Mouse (Mus musculus): Measurements from ENCODE around the gene C130050O18Rik.

The C130050O18Rik gene

GRCm38 (mm10) chr5:139397959-139398753 is 6.9 kb upstream of the C130050O18Rik start:
- peak; percentile 89 for DNase-seq (ENCODE audit: low spot score)

GRCm38 (mm10) chr5:139398786-139399185 is 6.3 kb upstream of the C130050O18Rik start:
- DNase-seq (ENCODE audit: low spot score): no peak

- DNase-seq (ENCODE audit: low spot score): no peak
These were observed 5.1 kb upstream of the C130050O18Rik start for GRCm38 (mm10) chr5:139399991-139400390.

GRCm38 (mm10) chr5:139402106-139402505 is 3.0 kb upstream of the C130050O18Rik start:
- DNase-seq (ENCODE audit: low spot score): no peak

- DNase-seq (ENCODE audit: low spot score): no peak
These were observed 1.3 kb upstream of the C130050O18Rik start for GRCm38 (mm10) chr5:139403692-139404260.

GRCm38 (mm10) chr5:139405478-139405877 is 398 bp downstream of the C130050O18Rik start:
- DNase-seq (ENCODE audit: low spot score): no peak

- no peak for DNase-seq (ENCODE audit: low spot score)
These were observed 873 bp downstream of the C130050O18Rik start for GRCm38 (mm10) chr5:139405953-139406352.

- DNase-seq (ENCODE audit: low spot score): no peak
These were observed 2.2 kb downstream of the C130050O18Rik start for GRCm38 (mm10) chr5:139407121-139407885.

- DNase-seq (ENCODE audit: low spot score): no peak
These were observed 3.4 kb downstream of the C130050O18Rik start for GRCm38 (mm10) chr5:139408511-139408910.

GRCm38 (mm10) chr5:139409412-139409811 is 4.3 kb downstream of the C130050O18Rik start:
- DNase-seq (ENCODE audit: low spot score): peak; percentile 54

- DNase-seq (ENCODE audit: low spot score): no peak
These were observed 5.0 kb downstream of the C130050O18Rik start for GRCm38 (mm10) chr5:139410056-139410455.

- DNase-seq (ENCODE audit: low spot score): no peak
These were observed 6.0 kb downstream of the C130050O18Rik start for GRCm38 (mm10) chr5:139411117-139411516.

- no peak for DNase-seq (ENCODE audit: low spot score)
These were observed 6.7 kb downstream of the C130050O18Rik start for GRCm38 (mm10) chr5:139411665-139412314.

- DNase-seq (ENCODE audit: low spot score): no peak
These were observed 8.5 kb downstream of the C130050O18Rik start for GRCm38 (mm10) chr5:139413545-139413944.

- no peak for DNase-seq (ENCODE audit: low spot score)
These were observed 9.9 kb downstream of the C130050O18Rik start for GRCm38 (mm10) chr5:139415001-139415400.

- DNase-seq (ENCODE audit: low spot score): no peak
These were observed 11.9 kb downstream of the C130050O18Rik start for GRCm38 (mm10) chr5:139416942-139417341.

- no peak for DNase-seq (ENCODE audit: low spot score)
These were observed 12.4 kb downstream of the C130050O18Rik start for GRCm38 (mm10) chr5:139417480-139417879.

GRCm38 (mm10) chr5:139418110-139418509 is 13.0 kb downstream of the C130050O18Rik start:
- no peak for DNase-seq (ENCODE audit: low spot score)

- no peak for DNase-seq (ENCODE audit: low spot score)
These were observed 13.6 kb downstream of the C130050O18Rik start for GRCm38 (mm10) chr5:139418633-139419032.

GRCm38 (mm10) chr5:139423026-139423865 is 18.2 kb downstream of the C130050O18Rik start, which contains the start of gene Gper1:
Gene Gper1 (plus strand): TSS chr5:139423151.
- peak; percentile 39 for DNase-seq (ENCODE audit: low spot score)

- DNase-seq (ENCODE audit: low spot score): no peak
These were observed 20.1 kb downstream of the C130050O18Rik start for GRCm38 (mm10) chr5:139425198-139425597.
